Mouse (Mus musculus): Measurements from ENCODE around the gene Gpr107.

- no peak for TF ChIP-seq CTCF (IDR thresholded peaks at IDR 0.05; ENCODE audit: control insufficient read depth, insufficient read depth, insufficient replicate concordance, low read depth, low read length)
- TF ChIP-seq POLR2A (IDR thresholded peaks at IDR 0.05; ENCODE audit: control insufficient read depth, low read depth, low read length): no peak
Measured at GRCm38 (mm10) chr2:31103321-31103720, 48.8 kb upstream of the Gpr107 start.
